Mouse (Mus musculus) ovary, postnatal 10 days (tissue): ENCODE results near the gene Tnrc6c.

ENCODE experiments used
- DNase-seq: peaks from one replicate; pipeline ENCODE4 v3.0.0; 2022; ENCODE audit warnings: low spot score

The Tnrc6c gene

GRCm38 (mm10) chr11:117653491-117654351, at the start of gene Tnrc6c:
Gene Tnrc6c, plus strand, starts transcription at chr11:117654289.
- DNase-seq: peak; percentile 5

GRCm38 (mm10) chr11:117606137-117606536, 48.0 kb upstream of the Tnrc6c start:
- DNase-seq: no peak

- no peak for DNase-seq
Measured at GRCm38 (mm10) chr11:117606605-117607203, 47.4 kb upstream of the Tnrc6c start.

- no peak for DNase-seq
Measured at GRCm38 (mm10) chr11:117608141-117608789, 45.8 kb upstream of the Tnrc6c start.

GRCm38 (mm10) chr11:117608976-117609375, 45.1 kb upstream of the Tnrc6c start:
- no peak for DNase-seq

- DNase-seq: no peak
Measured at GRCm38 (mm10) chr11:117610589-117610988, 43.5 kb upstream of the Tnrc6c start.

- no peak for DNase-seq
Measured at GRCm38 (mm10) chr11:117611068-117611467, 43.0 kb upstream of the Tnrc6c start.

- no peak for DNase-seq
Measured at GRCm38 (mm10) chr11:117611860-117612259, 42.2 kb upstream of the Tnrc6c start.

- no peak for DNase-seq
Measured at GRCm38 (mm10) chr11:117612885-117613284, 41.2 kb upstream of the Tnrc6c start.

GRCm38 (mm10) chr11:117617368-117617908, 36.7 kb upstream of the Tnrc6c start:
- no peak for DNase-seq

- DNase-seq: no peak
Measured at GRCm38 (mm10) chr11:117618214-117618613, 35.9 kb upstream of the Tnrc6c start.

- DNase-seq: no peak
Measured at GRCm38 (mm10) chr11:117618774-117619173, 35.3 kb upstream of the Tnrc6c start.

GRCm38 (mm10) chr11:117619581-117619980, 34.5 kb upstream of the Tnrc6c start:
- DNase-seq: no peak

GRCm38 (mm10) chr11:117625196-117625595, 28.9 kb upstream of the Tnrc6c start:
- no peak for DNase-seq

- DNase-seq: no peak
Measured at GRCm38 (mm10) chr11:117626557-117626956, 27.5 kb upstream of the Tnrc6c start.

- DNase-seq: no peak
Measured at GRCm38 (mm10) chr11:117627060-117627562, 27.0 kb upstream of the Tnrc6c start.

- no peak for DNase-seq
Measured at GRCm38 (mm10) chr11:117627746-117628311, 26.3 kb upstream of the Tnrc6c start.

- no peak for DNase-seq
Measured at GRCm38 (mm10) chr11:117628312-117628779, 25.7 kb upstream of the Tnrc6c start.

- DNase-seq: no peak
Measured at GRCm38 (mm10) chr11:117629865-117630264, 24.2 kb upstream of the Tnrc6c start.

- DNase-seq: no peak
Measured at GRCm38 (mm10) chr11:117630868-117631565, 23.1 kb upstream of the Tnrc6c start.

- DNase-seq: no peak
Measured at GRCm38 (mm10) chr11:117633310-117633709, 20.8 kb upstream of the Tnrc6c start.
